Mouse (Mus musculus) cerebellum, postnatal 25 days (tissue): ENCODE measurements around the gene Scn1a.

Experiments used
- DNase-seq, 2 experiments: peaks; one replicate each; pipeline ENCODE4 v3.0.0; 2021; ENCODE audit warnings: mixed read lengths in 2 of 2

Gene Scn1a

GRCm38 (mm10) chr2:66244013-66244412, 196.6 kb downstream of the Scn1a start:
- no peak for DNase-seq

- peak; percentile 38 to 64 for DNase-seq
These were observed 200.3 kb downstream of the Scn1a start for GRCm38 (mm10) chr2:66240334-66240733.

GRCm38 (mm10) chr2:66238886-66239285, 201.8 kb downstream of the Scn1a start:
- DNase-seq = no peak

GRCm38 (mm10) chr2:66220954-66221353, 219.7 kb downstream of the Scn1a start:
- DNase-seq = no peak
